Mouse (Mus musculus): Measurements from ENCODE around the gene Vps36.
A peak's percentile ranks its signal among the peaks of the same experiment; 100 is the strongest.

Gene Vps36

DNA sequence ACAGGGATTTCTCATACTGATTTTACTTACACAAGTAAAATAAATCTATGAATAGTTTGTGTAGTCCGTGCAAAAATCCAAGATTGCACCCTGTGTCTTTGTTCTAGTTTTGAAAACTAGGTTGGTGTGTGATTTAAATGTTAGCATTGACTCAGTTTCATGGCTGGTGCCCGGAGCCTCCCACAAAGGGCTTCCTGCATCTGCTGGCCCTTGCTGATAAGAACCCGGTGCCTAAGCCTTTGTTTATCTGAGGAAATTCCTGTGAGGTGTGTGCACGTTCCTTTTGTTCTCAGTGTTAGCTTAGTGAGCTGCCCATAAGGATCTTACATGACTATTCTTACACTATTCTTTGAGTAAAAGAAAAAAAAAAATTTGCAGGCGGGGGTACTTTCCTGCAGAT, 16.4 kb downstream of the Vps36 start:
- no peak for DNase-seq (ENCODE audit: low spot score)

GRCm38 (mm10) chr8:22214826-22215225, 22.2 kb downstream of the Vps36 start:
- no peak for DNase-seq (ENCODE audit: low spot score)

DNA sequence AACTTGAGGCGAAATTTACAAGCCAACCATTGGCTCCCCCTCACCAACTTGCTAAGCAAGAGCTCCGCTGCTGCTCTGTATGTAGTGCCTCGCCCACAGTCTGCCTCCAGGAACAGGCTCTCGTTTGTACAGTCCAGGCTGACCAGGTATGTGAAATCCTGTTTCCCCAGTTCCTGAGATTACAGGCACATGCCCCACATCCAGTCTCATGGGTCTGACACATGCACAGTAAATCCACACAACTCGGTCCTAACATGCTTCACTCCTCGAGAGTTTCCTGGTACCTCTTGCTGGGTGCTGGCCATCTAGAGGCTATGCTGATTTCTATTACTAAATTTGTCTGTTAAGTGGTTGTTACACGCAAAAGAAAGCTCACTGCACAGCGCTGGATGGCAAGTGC, 33.8 kb downstream of the Vps36 start:
- no peak for DNase-seq (ENCODE audit: low spot score)

DNA sequence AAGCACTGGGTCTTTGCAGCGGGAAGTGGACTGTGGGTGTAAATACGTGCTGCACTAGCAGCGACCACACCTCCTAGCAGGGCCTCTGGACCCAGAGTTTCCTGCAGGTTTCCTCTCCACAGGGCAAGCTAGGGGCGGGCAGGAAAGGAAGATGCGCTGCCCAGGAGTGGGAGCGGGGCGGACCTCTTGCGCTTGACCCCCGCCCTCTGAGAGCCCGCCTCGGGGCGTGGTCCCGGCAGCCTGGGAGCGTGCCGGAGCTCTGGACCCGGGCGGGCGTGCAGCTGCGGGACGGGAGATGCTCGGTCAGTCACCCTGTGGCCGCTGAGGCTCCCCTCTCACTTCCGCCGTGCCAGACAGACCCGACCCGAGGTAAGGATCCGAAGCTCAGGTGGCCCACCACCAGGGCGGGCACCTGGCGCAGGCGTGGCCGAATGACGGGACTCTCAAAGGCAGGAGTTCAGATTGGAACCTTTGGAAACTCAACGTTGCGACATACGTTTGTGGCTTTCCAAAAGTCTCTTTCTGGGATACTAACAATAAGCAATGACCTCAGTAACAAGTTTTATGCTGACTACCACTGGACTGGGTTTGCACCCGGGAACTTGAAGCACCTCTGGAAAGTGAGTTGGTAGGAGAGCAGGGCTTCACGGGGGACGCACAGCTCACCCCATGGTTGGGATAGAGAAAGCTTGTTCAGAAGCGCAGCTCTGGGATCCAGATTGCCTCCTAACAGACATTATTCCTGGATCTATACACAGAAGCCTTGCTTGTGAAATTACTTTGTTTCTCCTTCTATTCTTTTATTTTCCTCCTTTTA, 34.7 kb downstream of the Vps36 start, which contains the start of gene Thsd1:
TSS of gene Thsd1 (plus strand) at position 253 of the 817 bp plus-strand sequence.
- DNase-seq (ENCODE audit: low spot score) = peak; percentile 5

DNA sequence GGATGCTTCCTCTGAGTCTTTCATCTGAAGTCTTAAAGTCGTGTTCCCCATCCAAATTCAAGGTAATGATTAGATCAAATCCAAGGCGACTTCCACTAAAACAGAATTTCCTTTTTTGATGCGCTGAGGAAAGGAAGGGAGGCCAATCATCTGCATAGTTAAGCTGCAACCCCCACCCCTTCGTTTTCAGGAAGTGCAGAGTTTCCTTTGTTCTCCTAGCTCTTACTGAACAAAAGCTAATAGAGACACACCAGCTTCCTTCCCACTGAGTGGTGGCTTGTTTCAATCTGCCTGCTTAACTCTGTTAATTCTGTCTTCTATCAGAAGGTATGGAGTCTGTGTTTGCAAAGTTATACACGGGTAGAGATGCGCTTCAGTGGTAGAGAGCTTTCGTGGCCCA, 36.0 kb downstream of the Vps36 start:
- peak; percentile 10 for DNase-seq (ENCODE audit: low spot score)

DNA sequence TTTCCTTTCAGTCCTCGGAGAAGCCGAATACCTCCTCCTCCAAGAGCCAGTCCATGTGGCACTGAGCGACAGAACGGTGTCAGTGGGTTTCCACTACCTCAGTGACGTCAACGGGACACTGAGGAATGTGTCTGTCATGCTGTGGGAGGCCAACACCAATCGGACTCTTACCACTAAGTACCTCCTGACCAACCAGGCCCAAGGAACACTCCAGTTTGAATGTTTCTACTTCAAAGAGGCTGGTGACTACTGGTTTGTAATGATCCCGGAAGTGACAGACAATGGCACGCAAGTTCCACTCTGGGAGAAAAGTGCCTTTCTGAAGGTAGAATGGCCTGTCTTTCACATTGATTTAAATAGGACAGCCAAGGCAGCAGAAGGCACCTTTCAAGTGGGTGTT, 50.4 kb downstream of the Vps36 start:
- no peak for DNase-seq (ENCODE audit: low spot score)

GRCm38 (mm10) chr8:22245663-22246062, 53.1 kb downstream of the Vps36 start:
- no peak for DNase-seq (ENCODE audit: low spot score)

DNA sequence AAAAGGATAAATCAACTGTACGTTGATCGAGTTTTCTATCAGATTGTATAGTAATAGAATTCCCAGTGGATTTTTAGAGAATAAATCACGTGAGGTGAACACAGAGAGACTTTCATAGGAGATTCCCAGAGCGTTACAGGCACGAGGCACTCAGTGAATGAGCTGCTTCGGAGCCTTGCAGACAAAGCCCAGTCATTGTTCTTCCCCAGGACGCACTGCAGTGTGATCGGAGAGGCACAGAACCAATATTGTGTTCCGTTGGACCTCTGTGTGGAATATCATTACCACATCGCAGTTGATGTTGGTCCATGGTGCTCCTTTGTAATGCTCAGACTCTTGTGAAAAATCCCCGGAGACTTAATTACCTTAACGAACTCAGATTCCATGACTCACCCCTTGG, 55.3 kb downstream of the Vps36 start:
- no peak for DNase-seq (ENCODE audit: low spot score)

DNA sequence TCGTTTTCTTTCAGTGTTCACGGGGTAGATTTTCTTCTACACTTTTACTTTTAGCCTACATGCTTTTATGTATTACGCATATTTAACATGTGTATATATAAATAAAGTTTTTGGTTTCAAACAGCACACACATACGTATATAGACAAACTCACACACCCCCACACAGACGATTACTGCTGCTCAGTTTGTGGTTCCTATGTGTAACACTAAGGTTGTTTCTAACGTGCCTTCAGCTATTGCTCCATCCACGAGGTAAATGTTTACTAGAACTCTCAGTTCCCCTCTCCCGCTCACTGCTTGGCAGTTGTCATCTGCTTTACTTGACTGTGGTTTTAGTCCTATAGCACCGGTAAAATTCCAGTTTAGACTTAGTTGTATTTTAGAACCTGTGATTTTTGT, 56.5 kb downstream of the Vps36 start:
- no peak for DNase-seq (ENCODE audit: low spot score)

DNA sequence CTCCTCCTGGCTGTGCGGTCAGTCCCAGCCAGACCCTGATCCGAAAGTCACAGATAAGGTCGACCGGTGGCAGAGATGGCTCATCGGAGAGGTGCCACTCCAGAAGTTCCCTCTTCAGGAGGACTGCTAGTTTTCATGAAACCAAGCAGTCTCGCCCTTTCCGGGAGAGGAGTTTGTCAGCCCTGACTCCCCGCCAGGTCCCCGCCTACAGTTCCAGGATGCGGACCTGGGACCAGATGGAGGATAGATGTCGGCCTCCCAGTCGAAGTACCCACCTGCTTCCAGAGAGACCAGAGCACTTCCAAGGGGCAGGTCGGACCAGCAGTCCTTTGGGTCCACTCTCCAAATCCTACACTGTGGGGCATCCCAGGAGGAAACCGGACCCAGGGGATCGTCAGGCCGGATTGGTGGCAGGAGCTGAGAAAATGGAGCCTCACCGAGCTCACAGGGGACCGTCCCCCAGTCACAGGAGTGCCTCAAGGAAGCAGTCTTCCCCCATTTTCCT, 66.4 kb downstream of the Vps36 start:
- DNase-seq (ENCODE audit: low spot score) = no peak

- no peak for DNase-seq (ENCODE audit: low spot score)
These were observed 66.9 kb downstream of the Vps36 start for GRCm38 (mm10) chr8:22259531-22259930.

- DNase-seq (ENCODE audit: low spot score) = no peak
These were observed 67.6 kb downstream of the Vps36 start for GRCm38 (mm10) chr8:22260091-22260722.

- no peak for DNase-seq (ENCODE audit: low spot score)
These were observed 69.7 kb downstream of the Vps36 start for GRCm38 (mm10) chr8:22262267-22262666.

DNA sequence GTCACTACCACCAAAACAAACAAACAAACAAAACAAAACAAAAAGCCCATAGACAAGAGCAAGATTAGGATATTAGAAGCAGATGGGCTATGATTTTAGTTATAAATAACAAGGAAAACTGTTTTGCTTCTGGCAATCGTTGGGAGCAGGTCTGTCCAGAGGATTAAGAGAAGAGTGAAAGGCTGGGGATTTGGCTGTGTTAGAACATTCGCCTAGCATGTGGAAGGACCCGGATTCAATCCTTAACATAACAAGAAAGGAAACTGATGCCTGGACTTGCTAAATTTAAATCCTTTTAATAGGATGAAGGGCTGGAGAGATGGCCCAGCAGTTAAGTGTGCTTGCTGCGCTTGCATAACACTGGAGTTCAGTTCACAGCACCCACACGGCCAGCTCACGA, 71.7 kb downstream of the Vps36 start:
- DNase-seq (ENCODE audit: low spot score) = no peak

DNA sequence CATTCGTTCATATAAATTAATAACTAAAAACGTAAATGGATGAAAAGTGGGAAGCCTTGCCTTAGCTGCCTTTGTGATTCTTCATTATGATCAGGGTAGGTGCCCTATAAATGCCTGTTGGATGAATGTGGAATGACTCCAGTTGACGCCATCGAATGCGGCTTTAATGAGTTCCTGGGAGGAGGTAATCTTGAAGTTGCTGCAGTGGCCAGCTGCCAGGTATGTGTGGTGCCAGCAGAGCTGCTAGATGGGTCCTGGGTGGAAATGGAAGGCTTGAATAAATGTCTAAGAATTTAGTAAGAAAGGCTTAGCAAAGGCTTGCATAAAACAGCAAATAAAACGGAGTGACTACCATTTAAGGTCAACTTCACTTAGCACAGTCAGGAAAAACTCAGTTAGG, 72.2 kb downstream of the Vps36 start:
- no peak for DNase-seq (ENCODE audit: low spot score)

DNA sequence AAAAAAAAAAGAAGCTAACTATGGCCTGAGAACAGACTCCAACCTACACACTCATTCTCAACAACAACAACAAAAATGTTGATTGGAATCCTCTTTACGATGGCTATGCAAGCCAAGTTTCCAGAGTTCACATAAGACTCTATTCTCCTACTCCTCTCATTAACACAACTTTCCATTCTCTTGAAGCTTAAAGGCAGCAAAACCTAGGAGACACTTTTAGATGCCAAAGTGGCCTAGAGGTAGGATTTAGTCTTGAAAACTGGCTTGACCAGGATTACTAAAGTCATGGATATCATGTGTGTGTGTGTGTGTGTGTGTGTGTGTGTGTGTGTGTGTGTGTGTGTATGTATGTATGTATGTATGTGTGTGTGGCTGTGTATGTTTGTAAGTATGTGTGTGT, 72.6 kb downstream of the Vps36 start:
- DNase-seq (ENCODE audit: low spot score) = no peak

GRCm38 (mm10) chr8:22266809-22267208, 74.2 kb downstream of the Vps36 start:
- no peak for DNase-seq (ENCODE audit: low spot score)
